Mouse (Mus musculus) midbrain, embryonic 14.5 days (tissue): Measurements from ENCODE around the gene Crot. TPM values are rescaled to one million over a fixed set of nuclear protein-coding genes. Genes with fewer than 3 reads are reported as not detected.
A peak's percentile ranks its signal among the peaks of the same experiment; 100 is the strongest.

Source experiments
- ATAC-seq: fragments of 200-750 bp; cut with Nextera tagmentation; 2 replicates; pipeline ENCODE4 v1.8.0; 2017; ENCODE audit warnings: moderate number of reproducible peaks, moderate library complexity; ENCODE audit not compliant: low FRiP score, low TSS enrichment
- DNase-seq: peaks from one replicate; pipeline ENCODE4 v3.0.0-alpha.2; 2015
- H3K27ac ChIP-seq: fragments of 300-500 bp; sonication (generic); replicated peaks from 2 replicates; pipeline ENCODE4 v1.5.1; 2014; ENCODE audit warnings: mild to moderate bottlenecking, low read depth, low read length, moderate library complexity
- H3K27me3 ChIP-seq: fragments of 300-500 bp; sonication (generic); 2 replicates; pipeline ENCODE4 v1.6.1; 2014; ENCODE audit warnings: low read length, control low read depth, mixed read lengths; ENCODE audit not compliant: control insufficient read depth, insufficient read depth
- H3K36me3 ChIP-seq: fragments of 300-500 bp; sonication (generic); 2 replicates; pipeline ENCODE4 v1.6.1; 2014; ENCODE audit warnings: low read length, control low read depth; ENCODE audit not compliant: control insufficient read depth, insufficient read depth
- H3K4me1 ChIP-seq: fragments of 300-500 bp; sonication (generic); 2 replicates; pipeline ENCODE4 v1.6.1; 2014; ENCODE audit warnings: mild to moderate bottlenecking, antibody characterized with exemption, low read length, control low read depth; ENCODE audit not compliant: control insufficient read depth, insufficient read depth
- H3K4me2 ChIP-seq: fragments of 300-500 bp; sonication (generic); 2 replicates; pipeline ENCODE4 v1.6.1; 2014; ENCODE audit warnings: mild to moderate bottlenecking, low read length, moderate library complexity
- H3K4me3 ChIP-seq: fragments of 300-500 bp; sonication (generic); replicated peaks from 2 replicates; pipeline ENCODE4 v1.5.1; 2014; ENCODE audit warnings: low read depth, low read length
- H3K9ac ChIP-seq: fragments of 300-500 bp; sonication (generic); replicated peaks from 2 replicates; pipeline ENCODE4 v1.6.1; 2014; ENCODE audit warnings: mild to moderate bottlenecking, low read length, moderate library complexity
- H3K9me3 ChIP-seq: fragments of 300-500 bp; sonication (generic); 2 replicates; pipeline ENCODE4 v1.6.1; 2016; ENCODE audit warnings: low read length, control low read depth, mixed read lengths; ENCODE audit not compliant: control insufficient read depth
- WGBS: fragments of 180-500 bp; shearing (Covaris S2); extraction: QIAGEN DNeasy Blood & Tissue Kit; methylation state at CpG from one replicate; pipeline ENCODE4 v1.1.7; 2014; 5-methylcytosine and 5-hydroxymethylcytosine counted together
- polyA plus RNA-seq: library from polyadenylated mRNA; unstranded; fragments of >200 nt; fragmentation: Nextera tagmentation; extraction: Ambion mirVana; gene quantifications from 2 replicates; pipeline ENCODE4 v1.2.1, GENCODE M21; 2014

Crot gene
- polyA plus RNA-seq, 1 experiment from 2014 or later: 21.1 TPM

DNA sequence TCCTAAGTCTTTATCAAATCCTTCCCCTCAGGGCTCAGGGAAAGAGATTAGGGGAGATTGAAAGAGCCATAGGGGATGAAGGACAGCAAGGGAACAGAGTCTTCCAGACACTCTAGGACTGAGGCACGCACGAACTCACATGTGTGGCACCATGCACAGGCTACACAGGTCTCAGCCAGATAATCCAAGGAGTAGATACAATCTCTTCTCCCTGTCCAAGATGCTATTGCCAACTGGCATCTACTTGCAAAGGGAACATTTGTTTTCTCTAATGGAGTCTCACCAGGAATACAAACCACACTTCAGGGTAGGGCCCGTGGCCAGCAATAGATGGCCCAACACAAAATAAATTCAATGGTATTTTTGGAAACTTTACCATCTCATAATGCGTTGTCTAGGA lies 38.3 kb upstream of the Crot start:
- Histone ChIP-seq H3K27ac (no peak overlapping the region), H3K9ac (no peak overlapping the region), H3K4me1 (no peaks in the 10 kb centered on the region), H3K27me3 (no peaks in the 10 kb centered on the region), H3K4me2 (no peak overlapping the region), H3K36me3 (no peaks in the 10 kb centered on the region), H3K4me3 (no peak overlapping the region), H3K9me3 (no peaks in the 10 kb centered on the region)
- ATAC-seq: no peak
- no peak for DNase-seq
- 87% methylated on average over 4 of the region's 4 CpGs for WGBS

DNA sequence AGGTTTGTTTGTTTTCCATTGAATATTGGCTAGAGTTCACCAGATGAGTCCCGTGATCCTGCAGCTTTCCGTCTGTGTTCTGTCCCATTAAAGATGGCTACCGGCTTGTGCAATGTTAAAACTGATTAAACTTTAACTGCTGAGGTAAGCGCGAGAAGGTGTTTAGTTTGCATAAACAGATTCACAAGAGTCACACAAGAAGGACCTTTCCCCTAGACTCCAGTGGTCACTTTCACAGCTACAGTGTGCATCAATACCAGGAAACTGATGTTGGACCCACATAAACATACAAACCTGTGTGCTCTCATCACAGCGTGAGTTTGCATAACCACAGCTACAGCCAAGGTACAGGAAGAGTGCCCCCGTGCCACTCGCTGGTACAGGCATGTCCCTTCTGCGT lies 37.4 kb upstream of the Crot start:
- no peaks in the 10 kb centered on the region for H3K27me3 ChIP-seq
- no peak for DNase-seq
- H3K9ac ChIP-seq: no peak overlapping the region
- no peak overlapping the region for H3K4me3 ChIP-seq
- H3K4me1 ChIP-seq: no peaks in the 10 kb centered on the region
- no peak overlapping the region for H3K4me2 ChIP-seq
- no peak overlapping the region for H3K27ac ChIP-seq
- no peaks in the 10 kb centered on the region for H3K9me3 ChIP-seq
- ATAC-seq: no peak
- no peaks in the 10 kb centered on the region for H3K36me3 ChIP-seq
- WGBS: 94% methylated on average over 9 of the region's 9 CpGs

DNA sequence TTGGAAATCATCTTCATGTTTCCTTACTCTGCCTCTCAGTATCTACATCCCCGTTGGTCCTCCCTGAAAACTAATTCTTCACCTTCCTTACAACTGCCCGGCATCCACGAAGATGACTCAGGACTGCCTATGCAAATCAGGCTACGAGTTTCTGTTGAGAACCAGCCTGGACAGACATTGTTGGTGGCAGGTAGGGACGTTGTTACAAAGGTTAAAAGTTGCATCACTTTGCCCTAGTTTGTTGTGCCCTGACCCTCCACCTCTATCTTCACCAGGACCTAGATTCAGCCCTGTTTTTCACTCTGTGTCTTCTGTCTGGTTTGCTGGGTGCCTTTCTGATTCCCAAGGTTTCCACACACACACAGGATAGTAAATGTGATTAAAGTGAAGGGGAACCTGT lies 36.7 kb upstream of the Crot start:
- DNase-seq: no peak
- Histone ChIP-seq H3K27me3 (no peaks in the 10 kb centered on the region), H3K27ac (no peak overlapping the region), H3K4me2 (no peak overlapping the region), H3K9me3 (no peaks in the 10 kb centered on the region), H3K36me3 (no peaks in the 10 kb centered on the region), H3K4me1 (no peaks in the 10 kb centered on the region), H3K4me3 (no peak overlapping the region), H3K9ac (no peak overlapping the region)
- no peak for ATAC-seq
- 93% methylated on average over 5 of the region's 5 CpGs for WGBS

DNA sequence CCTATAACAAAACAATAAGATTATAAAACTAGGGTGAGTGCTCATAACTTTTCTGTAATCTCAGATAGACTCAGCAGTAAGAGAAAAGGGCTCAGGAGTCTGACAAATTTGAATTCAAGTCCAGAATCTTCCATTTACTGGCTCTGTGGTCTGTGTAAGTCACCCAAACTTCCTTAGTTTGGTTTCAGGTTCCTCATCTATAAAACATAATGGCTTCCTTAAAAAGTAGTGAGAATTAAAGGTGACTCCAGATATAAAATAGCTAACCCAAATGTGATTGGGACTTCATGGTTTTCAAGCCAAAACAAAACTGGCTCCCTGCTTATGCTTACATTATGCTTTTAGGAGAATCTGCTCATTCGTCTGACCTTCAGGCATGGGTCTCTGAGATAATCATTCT lies 35.5 kb upstream of the Crot start:
- H3K9ac ChIP-seq: no peak overlapping the region
- no peaks in the 10 kb centered on the region for H3K9me3 ChIP-seq
- H3K4me1 ChIP-seq: no peaks in the 10 kb centered on the region
- H3K4me2 ChIP-seq: no peak overlapping the region
- no peak overlapping the region for H3K4me3 ChIP-seq
- DNase-seq (no peak), ATAC-seq (no peak)
- H3K36me3 ChIP-seq: no peaks in the 10 kb centered on the region
- 89% methylated on average over 1 of the region's 1 CpGs for WGBS
- no peaks in the 10 kb centered on the region for H3K27me3 ChIP-seq
- H3K27ac ChIP-seq: no peak overlapping the region

DNA sequence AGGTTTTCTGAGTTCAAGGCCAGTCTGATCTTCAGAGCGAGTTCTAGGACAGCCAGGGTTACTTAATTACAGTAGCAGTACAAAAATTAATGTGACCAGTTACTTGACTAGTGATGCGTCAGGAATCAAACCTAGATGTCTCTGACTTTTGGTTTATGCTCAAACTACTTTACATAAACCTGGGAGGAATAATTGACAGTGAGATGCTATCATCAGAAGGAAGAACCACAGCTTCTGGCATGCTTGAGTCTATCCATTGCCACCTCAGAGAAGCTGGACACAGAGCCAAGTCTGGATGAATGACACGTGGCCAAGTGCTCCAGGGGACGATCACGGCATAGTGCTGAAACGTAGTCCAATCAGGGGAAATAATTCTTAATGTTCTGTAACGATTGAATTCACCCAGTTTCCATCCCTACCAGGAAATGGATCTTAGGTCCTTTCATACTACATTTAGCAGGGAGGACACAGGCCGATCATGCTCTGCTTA lies 35.0 kb upstream of the Crot start:
- no peaks in the 10 kb centered on the region for H3K36me3 ChIP-seq
- 92% methylated on average over 8 of the region's 8 CpGs for WGBS
- ATAC-seq (no peak), DNase-seq (no peak)
- no peaks in the 10 kb centered on the region for H3K4me1 ChIP-seq
- no peaks in the 10 kb centered on the region for H3K27me3 ChIP-seq
- no peak overlapping the region for H3K27ac ChIP-seq
- no peaks in the 10 kb centered on the region for H3K9me3 ChIP-seq
- no peak overlapping the region for H3K4me3 ChIP-seq
- no peak overlapping the region for H3K9ac ChIP-seq
- no peak overlapping the region for H3K4me2 ChIP-seq

DNA sequence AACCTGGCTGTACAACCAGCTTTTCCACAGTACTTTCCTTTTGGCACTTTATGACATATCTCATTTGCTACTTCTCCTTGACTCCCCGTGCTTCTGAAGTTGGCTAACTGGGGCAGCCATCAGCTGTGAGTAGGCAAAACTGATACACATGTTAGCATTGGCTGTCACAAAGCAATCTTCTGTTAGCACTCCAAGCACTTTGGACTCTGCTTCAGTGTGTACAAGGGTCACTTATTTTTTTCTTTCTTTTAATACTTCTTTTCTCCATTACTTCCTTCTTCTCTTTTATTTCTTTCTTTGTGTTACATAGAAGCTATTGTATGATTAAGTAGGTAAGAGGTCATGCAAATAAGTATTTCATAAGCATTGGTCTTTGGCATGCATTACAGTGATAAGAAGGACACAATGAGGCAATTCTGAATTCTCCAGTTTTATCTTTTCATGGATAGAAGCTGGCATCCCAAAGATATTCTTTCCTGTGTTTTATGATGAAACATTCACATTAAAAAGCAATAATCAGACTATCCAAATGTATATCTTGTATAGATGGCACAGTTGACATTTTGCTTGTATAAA lies 31.2 kb upstream of the Crot start:
- Histone ChIP-seq H3K4me2 (no peak overlapping the region), H3K27me3 (no peaks in the 10 kb centered on the region), H3K4me3 (no peak overlapping the region), H3K36me3 (no peaks in the 10 kb centered on the region), H3K9me3 (no peaks in the 10 kb centered on the region), H3K4me1 (no peaks in the 10 kb centered on the region), H3K9ac (no peak overlapping the region), H3K27ac (no peak overlapping the region)
- 89% methylated on average over 1 of the region's 1 CpGs for WGBS
- no peak for ATAC-seq
- no peak for DNase-seq

DNA sequence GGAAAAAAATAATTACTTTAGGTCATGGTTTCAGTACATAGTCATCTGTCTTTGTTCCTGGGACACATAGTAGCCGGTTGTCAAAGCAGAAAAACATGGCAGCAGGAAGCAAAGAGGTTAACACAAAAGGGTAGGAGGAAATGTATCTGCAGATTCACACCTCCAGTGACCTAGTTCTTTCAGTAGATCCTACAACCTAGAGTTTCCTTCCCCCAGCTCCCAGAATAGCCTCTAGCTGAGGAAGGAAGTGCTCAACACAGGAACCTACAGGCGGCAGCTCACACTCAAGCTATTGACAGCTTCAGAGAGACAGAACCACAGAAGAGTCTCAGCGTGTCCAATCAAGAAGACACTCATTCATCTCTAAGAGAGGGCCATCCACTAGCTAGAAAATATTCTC lies 18.2 kb upstream of the Crot start:
- H3K36me3 ChIP-seq: no peaks in the 10 kb centered on the region
- ATAC-seq: no peak

DNA sequence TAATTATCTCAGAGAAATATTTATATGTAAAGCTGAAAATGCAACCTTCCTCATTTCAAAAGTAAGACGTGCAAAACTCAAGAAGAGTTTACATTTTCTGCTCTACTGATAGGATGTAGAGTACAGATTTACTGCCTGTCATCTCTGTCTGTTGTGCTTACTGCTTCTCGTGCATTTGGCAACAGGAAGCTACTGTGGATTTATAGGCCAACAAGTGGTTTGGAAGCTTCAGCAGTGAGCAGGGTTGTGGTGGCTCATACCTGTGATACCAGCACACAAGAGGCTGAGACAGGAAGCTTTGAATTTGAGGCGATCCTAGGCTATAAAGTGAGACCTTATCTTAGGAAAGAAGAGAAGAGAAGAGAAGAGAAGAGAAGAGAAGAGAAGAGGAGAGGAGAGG lies 17.6 kb upstream of the Crot start:
- Histone ChIP-seq H3K4me3 (no peak overlapping the region), H3K4me1 (no peaks in the 10 kb centered on the region), H3K9me3 (no peaks in the 10 kb centered on the region), H3K4me2 (no peak overlapping the region), H3K9ac (no peak overlapping the region), H3K27ac (no peak overlapping the region), H3K36me3 (no peaks in the 10 kb centered on the region), H3K27me3 (no peaks in the 10 kb centered on the region)
- 90% methylated on average over 3 of the region's 3 CpGs for WGBS
- DNase-seq: no peak
- ATAC-seq: no peak

More for the DNA sequence above, 18.2 kb upstream of the Crot start:
- H3K9me3 ChIP-seq: no peaks in the 10 kb centered on the region
- DNase-seq: no peak
- WGBS: 73% methylated on average over 3 of the region's 3 CpGs
- H3K9ac ChIP-seq: no peak overlapping the region
- no peaks in the 10 kb centered on the region for H3K27me3 ChIP-seq
- H3K4me3 ChIP-seq: no peak overlapping the region
- no peaks in the 10 kb centered on the region for H3K4me1 ChIP-seq
- H3K4me2 ChIP-seq: no peak overlapping the region
- no peak overlapping the region for H3K27ac ChIP-seq

DNA sequence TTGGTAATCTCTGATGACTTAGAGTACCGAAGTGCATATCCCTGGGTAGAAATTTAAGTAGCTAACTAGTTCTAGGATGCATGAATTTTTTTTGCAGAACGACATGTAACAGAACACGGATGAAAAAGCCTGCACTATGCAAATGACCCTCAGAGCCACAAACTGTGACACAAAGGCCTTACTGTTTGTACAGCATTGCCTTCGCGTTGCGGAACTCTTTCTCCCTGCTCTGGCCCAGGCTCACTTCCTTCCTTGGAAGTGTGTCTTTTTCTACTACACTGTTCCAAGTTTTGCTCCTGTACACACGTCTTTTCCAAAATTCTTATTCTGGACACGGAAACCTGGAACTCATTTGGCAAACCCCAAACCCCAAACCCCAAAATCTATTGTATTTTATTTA lies 14.2 kb upstream of the Crot start:
- Histone ChIP-seq H3K27me3 (no peaks in the 10 kb centered on the region), H3K9me3 (no peaks in the 10 kb centered on the region), H3K4me2 (no peak overlapping the region), H3K36me3 (no peaks in the 10 kb centered on the region), H3K4me3 (no peak overlapping the region), H3K9ac (no peak overlapping the region), H3K27ac (no peak overlapping the region), H3K4me1 (no peaks in the 10 kb centered on the region)
- ATAC-seq (peak; percentile 46; the same call in 1 of the 2 replicates), DNase-seq (peak; percentile 40)
- 56% methylated on average over 8 of the region's 8 CpGs for WGBS
